Mouse (Mus musculus): ENCODE measurements around the gene Ccdc194.
A peak's percentile ranks its signal among the peaks of the same experiment; 100 is the strongest.

The Ccdc194 gene

GRCm38 (mm10) chr8:71476099-71476940 lies 49.2 kb downstream of the Ccdc194 start:
- peak; percentile 56 to 69 for DNase-seq (ENCODE audit: low spot score in 2 of 2)

GRCm38 (mm10) chr8:71475702-71476075 lies 49.8 kb downstream of the Ccdc194 start:
- no peak for DNase-seq (ENCODE audit: low spot score in 2 of 2)

- no peak for DNase-seq (ENCODE audit: low spot score in 2 of 2)
Observed at GRCm38 (mm10) chr8:71474785-71475701, 50.5 kb downstream of the Ccdc194 start.

GRCm38 (mm10) chr8:71474344-71474743 lies 51.2 kb downstream of the Ccdc194 start:
- DNase-seq (ENCODE audit: low spot score in 2 of 2): no peak

- DNase-seq (ENCODE audit: low spot score in 2 of 2): no peak
Observed at GRCm38 (mm10) chr8:71472601-71473386, 52.7 kb downstream of the Ccdc194 start.

DNA sequence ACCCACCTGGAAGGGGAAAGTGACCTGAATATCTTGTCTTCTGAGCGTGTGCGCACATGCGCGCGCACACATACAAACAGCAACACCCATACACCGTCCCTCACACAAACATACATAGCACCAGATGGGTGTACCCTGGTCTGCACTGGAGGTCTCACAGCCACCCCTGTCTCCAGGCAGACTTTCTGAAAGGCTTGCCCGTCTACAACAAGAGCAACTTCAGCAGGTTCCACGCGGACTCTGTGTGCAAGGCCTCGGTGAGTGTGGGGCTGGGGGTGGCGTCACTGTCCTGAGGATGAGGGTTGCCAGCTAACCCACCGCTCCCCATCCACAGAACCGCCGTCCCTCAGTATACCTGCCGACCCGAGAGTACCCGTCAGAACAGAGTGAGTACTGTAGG lies 53.6 kb downstream of the Ccdc194 start:
- DNase-seq (ENCODE audit: low spot score in 2 of 2): no peak

GRCm38 (mm10) chr8:71470913-71471255 lies 54.6 kb downstream of the Ccdc194 start:
- DNase-seq (ENCODE audit: low spot score in 2 of 2): no peak

- no peak for DNase-seq (ENCODE audit: low spot score in 2 of 2)
Observed at GRCm38 (mm10) chr8:71470146-71470912, 55.2 kb downstream of the Ccdc194 start.

Measured in spleen, postnatal 14 days (tissue).